Mouse (Mus musculus) natural killer cell, adult 2 months (primary cell): ENCODE measurements around the gene Olfml2a.

Experiments
- DNase-seq, 2 experiments: peaks; one replicate each; pipeline ENCODE4 v3.0.0; 2022; ENCODE audit warnings: low spot score in 2 of 2

Olfml2a gene

DNA sequence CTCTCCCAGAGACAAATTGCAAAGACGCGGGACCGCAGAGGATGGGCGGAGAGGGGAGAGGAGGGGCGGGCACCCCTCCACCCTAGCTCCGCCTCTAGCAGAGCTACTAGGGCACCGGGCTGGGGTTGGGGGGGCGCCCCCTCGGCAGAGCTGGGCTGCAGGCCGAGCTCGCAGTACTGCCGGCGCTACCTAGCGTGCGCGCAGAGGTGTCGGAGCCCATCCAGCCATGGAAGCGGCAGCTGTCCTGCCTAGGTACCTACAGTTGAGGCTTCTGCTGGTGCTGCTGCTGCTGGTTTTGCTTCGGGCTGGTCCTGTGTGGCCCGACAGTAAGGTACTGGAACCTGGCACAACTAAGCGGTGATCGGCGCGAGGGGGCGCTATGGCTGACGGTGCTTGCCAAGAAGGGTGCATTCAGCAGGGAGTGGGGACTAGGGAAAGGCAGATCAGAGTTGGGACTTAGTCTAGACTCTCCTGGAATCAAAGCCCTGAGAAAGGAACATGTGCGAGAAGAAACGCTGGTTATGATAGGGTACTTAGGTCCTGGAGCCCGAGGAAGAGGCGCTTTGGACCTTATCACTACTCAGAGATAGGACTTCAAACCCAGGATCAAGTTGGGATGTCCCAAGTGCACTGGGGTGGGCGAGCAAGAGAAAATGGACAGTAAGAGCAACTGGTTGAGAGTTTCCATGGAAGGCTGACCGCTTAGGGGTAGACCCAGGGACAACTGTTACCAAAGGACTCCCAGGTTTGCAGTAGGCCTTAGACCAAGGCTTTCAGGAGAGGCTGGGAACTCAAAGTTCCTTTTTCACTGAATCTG lies at the start of gene Olfml2a:
Olfml2a (plus strand) TSS at position 128 of the 817 bp plus-strand sequence.
- DNase-seq = peak; percentile 42 to 63

DNA sequence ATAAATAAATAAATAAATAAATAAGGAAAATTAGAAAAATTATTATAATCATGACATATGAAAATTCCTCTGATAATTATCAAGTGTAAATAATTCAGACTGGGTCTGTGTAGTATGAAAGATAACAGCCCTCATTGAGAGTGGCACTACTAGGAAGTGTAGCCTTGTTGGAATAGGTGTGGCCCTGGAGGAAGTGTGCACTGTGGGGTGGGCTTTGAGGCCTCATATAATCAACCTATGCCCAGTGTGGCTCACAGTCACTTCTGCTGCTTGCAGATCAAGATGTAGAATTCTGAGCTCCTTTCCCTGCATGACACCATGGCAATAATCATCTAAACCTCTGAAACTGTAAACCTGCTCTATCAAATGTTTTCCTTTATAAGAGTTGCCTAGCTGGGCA lies 28.9 kb upstream of the Olfml2a start:
- DNase-seq = no peak

DNA sequence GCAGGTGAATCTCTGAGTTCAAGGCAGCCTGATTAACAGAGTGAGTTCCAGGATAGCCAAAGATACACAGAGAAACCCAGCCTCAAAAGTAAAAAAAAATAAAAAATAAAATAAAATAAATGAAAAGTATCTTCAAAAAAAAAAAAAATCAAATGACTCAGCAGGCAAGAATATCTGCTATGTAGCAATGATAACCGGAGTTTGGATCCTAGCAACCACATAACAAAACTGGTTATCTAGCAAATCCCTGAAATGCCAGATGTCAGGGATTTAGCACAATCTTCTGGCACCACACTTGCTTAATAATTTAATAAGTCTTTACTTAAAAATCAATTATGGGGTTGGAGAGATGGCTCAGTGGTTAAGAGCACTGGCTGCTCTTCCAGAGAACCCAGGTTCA lies 27.5 kb upstream of the Olfml2a start:
- no peak for DNase-seq

DNA sequence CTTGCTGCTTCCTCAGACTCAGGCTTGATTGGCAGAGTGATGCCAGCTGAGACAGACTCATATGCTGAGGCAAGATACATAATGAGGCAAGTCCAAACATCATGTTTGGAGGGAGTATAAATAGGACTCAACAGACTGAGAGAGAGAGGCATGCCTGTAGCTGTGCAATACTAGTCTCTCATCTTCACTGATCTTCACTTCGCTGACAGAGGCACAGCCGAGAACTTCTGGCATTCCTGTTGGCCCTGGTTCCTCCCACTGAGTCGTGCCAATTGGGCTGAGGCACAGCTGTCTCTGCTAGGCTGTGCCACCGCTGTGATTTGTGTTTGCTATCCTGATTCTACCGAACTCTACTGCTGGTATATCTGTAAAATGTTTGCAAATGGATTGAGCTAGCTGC lies 25.7 kb upstream of the Olfml2a start:
- DNase-seq = no peak

DNA sequence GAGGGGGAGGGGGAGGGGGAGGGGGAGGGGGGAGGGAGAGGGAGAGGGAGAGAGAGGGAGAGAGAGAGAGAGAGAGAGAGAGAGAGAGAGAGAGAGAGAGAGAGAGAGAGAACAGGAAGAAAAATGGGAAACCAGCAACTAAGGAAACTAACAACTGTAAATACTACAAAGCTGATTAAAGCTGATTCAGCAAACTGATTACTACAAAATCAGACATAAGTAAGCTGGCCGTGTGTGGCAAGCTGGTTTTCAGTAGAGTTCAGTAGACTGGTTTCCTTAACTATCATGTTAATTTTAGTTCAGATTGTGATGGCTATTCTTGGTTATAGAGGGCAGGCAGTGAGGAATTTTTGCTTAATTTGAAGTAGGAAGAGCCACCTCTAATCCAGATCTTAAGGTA lies 23.2 kb upstream of the Olfml2a start:
- no peak for DNase-seq

DNA sequence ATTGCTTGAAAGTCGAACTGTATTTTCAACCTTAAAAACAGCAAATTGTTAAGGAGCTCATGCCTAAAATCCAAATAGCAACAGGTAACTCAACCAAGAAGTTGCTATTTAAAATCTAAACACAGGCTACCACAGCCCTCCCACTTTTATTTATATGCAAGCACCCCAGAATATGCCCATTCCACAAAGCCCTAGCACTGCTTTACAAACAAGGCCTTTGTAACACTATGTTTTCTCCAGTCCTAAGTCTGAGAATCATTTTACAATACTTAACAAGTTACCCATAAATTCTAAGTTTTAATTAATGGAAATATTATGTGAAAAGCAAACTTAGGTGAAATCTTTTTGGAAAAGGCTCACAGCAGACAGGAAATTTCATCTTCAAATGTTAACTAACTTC lies 17.3 kb upstream of the Olfml2a start:
- no peak for DNase-seq

DNA sequence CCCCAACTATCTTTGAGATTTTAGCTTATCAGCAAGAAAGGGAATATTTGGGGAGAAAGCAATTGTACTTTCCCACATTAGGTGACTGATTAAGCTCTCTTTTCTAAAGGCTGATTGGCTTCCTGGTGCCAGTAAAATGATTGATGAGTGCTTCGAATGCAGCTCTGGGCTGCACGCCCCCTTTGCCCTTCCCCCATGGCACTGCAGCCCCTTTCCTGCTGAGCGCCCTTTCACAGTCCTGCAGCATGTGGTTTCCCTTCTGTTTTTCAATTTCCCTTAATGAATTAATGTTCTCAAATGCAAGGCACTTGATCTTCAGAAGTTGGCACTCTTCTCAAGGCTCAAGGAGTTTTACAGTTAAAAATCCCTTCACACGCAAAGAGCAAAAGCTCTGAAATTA lies 16.8 kb upstream of the Olfml2a start:
- no peak for DNase-seq

DNA sequence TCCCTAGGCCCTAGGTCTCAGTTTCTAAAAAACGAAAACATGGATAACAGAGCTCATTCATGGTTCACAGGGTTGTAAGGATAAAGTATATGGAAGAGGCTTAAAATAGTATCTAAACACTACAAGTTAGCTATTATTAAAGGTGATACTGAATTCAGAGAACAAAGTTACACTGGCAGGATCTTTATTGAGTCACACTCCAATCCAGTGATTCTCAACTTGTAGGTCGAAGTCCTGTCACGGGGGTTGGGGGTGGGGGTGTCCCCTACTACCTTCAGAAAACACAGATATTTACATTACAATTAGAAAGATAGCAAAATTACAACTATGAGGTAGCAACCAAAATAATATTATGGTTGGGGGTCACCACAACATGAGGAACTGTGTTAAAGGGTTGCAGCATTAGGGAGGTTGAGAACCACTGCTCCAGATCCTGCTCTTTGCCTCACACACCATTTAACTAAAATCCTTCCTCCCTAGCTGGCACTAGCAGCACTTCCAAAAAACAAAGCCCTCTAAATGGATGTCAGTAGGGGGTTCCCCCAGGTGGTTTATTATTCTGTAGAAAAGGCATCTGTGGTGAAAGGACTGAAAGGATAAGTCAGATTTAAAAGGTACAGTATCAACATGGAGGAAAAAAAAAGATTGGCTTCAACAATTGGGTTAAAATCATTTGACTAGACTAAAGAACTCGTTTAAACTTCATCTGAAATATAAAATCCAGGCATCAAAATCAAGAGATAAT lies 14.7 kb upstream of the Olfml2a start:
- DNase-seq = no peak

DNA sequence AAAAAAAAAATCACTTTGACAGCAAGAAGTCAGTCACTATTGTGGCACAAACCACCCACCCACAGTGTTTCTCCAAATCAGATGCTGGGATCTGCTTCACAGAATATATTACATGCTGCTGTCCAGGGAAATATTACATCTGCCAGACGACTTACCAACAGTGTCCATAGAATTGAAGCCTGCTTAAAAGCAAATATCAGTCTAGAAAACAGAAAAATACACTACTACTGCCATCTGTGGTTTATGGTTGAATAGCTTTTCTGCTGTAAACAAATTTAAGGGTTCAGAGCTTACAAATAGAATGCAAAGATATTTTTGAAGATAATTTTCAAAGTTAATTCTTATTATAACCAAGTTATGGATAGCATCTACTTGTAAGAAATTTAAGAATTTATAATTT lies 10.4 kb upstream of the Olfml2a start:
- DNase-seq = no peak

DNA sequence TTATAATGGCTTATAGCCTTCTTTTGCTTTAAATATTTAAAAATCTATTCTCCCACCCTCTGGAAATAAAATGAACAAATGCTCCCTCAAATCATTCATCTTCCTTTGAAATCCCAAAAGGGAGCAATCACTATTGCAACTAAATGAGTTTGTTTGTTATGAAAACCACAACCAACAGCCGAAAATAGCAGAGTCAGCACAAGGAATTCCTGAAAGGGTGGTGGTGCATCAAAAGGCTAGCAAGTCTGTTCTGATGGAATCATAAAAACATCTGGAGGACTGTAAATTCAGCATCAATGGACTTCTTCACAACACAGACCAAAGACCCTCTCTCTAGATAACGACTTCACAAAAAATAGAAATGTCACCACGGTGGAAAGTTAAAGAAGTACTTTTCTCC lies 8.3 kb upstream of the Olfml2a start:
- no peak for DNase-seq

DNA sequence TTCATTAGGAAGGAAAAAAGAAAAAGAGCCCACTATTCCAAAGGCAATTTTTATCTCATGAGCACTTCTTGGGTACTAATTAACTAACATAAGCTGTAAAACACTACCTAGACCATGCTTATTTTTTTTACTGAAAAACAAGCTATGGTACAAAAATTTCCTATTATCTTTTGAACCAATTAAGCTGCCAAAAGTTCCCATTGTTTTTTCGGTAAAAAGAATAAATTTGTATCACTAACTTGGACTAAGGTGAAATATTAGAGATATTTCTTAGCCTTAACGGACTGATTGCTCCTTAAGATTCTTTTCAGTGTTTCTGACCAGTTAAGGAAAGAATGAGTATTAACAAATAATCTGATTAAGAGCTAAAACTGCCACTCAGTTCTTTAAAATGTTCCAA lies 7.9 kb upstream of the Olfml2a start:
- no peak for DNase-seq

DNA sequence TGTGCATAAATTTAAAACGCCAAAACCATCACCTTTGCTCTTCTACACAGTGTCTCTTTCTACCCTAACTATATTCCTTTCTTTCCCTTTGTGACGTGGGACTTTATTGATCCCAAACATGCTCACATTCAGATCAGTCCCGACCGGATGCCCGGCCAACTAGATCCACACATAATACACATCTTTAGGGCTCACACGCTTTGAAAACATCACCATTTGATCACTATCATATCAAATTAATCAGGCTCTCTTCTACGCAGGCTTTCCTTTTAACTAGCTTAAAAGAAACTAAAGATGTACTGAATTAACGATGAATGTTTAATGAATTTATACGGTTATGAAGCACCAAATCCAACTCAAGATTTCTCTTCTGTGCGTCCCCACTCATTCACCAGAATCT lies 7.2 kb upstream of the Olfml2a start:
- DNase-seq = no peak

DNA sequence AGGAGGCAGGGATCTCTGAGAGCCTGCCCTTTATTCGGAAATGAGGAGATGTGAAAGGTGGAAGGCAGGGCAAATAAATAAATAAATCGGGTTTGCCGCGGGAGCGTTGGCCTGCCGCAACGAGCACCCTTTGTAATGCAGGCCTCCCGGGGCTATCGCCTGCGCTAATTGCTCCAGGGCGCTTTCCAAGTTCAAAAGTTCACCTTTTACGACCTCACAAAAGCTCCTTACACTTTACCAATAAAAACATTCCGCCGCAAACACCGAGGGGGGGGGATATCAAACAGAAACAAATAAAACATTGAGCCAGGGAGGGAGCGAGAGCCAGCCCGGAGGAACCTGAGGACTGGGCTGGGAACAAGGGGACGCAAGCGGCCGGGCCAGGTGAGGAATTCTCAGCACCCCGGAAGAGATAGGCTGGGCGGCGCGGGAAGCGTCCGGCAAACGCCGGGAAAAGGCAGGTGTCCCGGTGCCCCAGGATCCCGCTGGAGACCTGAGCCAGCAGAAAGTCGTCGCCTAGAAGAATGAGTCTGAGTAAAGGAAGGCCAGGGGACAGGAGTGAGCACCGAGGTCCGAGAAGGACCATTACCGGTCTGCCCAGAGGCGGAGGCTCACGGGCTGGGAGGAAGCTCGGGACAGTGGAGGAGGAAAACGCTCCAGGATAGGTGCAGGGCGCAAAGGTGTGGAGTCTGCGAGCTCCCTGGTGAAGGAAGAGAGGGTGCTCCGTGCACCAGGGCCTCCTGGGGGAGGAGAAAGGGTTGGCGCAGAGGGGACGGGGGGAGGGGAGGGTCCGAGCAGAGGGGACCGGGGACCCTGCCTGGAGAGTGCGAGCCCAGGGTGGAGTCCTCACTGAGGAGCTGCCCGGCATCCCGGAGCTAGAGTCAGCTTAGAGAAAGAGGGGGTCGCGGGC lies 6.4 kb upstream of the Olfml2a start:
- DNase-seq = no peak

DNA sequence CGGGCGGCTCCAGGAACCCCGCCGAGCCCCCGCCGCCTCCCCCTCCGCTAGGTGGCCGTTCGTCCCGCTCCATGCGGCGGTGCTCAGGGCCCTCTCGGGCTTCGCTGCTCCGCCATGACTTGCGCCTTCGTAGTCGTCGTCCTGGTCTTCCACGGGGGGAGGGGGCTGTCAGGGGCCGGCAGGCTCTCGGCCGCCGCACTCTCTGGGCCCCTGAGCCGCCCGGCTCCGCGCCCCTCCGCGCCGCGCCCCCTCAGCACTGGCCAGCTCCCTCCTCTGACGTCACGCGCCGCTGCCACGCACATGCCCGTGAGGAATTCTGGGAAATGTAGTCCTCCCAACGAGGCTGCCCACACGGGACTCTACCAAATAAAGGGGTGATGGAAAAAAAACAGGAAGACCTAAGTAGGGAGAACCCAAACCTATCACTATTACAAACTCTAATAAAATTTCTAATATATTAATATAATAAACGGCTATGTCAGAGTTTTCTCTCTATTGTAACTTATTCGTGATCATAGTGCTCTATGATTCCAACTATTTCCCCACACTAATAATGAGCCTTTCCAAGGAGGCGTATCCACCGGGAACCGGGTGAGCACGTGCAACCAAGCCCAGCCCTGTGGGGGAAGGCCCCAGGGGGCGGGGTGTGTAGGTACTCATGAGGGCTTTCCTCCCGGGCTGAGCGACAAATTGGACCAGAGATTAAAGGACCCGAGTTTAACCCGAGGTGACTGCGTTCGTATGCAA lies 5.5 kb upstream of the Olfml2a start:
- peak; percentile 91 to 94 for DNase-seq

DNA sequence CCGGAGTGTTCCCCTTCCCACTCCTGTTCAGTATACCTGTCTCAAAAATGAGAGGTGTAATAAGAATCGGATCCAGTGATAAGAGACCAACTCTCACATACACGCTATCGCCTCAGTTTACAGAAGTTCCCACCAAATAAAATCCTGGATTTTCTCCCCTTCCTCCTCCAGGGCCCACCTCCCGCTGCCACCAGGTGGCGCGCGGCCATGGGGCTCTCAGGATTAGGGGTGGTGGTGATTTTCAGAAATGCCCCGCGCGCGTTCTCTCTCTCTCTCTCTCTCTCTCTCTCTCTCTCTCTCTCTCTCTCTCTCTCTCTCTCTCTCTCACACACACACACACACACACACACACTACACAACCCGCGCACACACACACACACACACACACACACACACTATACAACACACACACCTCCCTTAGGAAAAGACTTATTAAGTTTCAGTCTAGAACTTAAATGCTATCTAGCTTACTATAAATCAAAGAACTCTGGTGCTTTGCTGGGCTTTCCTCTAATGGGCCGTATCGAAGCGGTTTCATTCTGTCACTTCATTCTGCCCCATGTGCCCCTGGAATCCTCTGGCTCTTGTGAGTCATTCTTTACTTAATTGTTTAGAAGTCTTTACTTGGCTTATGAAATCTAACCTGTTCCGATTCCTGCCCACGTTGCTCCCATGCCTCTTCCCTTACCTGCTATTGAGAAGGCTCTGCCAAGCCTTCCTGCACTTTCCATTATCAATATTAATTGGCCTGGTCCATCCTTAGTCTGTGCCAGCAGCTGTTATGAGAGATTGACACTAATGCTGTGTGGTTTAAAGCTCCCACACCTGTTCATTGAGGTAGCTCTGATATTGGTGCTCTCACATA lies 4.4 kb upstream of the Olfml2a start, which contains the start of gene Nr6a1:
Nr6a1 (minus strand) TSS at position 574 of the 865 bp plus-strand sequence.
- DNase-seq = peak; percentile 47 to 64

DNA sequence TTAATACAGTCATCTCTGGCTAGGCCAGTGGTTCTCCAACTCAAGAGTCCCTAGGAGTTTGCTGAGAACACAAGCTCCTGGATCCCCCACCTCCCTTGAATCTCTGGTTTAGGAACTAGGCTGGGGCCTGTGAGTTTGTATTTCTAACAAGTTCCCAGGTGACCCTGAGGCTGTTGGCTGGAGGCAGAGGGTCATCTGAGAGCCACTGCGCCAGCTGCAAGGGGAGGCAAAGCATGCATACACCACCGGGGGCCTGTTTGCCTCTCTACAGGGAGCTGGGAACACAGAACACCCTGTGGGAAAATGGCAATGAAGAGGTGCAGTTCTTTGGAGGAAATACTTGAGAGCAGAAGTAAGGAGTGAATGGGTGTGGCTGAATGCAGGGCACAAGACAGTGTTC lies 1.5 kb upstream of the Olfml2a start:
- no peak for DNase-seq

DNA sequence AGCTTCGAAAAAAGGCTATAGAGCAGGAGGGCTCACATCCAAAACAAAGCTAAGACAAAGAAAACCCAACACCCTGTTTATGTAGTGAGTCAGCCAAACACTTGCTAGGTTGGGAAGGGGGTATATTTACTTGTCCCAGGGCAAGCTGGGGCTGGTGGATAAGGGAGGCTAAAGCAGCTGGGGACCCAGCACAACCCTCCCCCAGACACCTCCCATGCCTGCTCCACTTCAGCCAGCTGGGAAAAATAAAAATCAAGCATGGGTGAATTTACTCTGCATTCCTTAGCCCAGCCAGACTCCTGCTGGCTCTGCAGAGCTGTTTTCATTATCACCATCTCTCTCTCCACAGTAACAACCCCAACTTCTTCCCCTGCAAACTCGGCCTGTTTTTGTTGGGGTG lies 2.2 kb downstream of the Olfml2a start:
- DNase-seq = no peak

DNA sequence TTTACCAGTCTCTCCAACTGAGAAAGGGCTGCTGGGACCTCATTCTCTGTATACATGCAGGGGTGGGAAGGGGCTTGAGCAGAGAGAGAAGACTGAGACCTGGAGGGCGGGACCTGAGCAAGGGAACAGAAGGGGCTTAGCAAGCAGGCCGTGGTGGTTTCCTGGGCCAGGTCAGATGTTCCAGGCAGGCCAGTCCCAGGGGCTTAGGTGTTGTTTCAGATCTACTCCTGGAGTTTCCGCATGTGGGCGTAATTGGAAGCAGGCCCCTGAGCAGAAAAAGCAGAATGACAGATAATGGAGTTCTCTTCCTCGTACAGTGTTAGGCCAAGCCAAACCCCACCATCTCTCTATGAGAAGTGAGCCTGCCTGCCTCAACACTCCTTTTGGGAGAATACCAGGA lies 3.2 kb downstream of the Olfml2a start:
- no peak for DNase-seq

DNA sequence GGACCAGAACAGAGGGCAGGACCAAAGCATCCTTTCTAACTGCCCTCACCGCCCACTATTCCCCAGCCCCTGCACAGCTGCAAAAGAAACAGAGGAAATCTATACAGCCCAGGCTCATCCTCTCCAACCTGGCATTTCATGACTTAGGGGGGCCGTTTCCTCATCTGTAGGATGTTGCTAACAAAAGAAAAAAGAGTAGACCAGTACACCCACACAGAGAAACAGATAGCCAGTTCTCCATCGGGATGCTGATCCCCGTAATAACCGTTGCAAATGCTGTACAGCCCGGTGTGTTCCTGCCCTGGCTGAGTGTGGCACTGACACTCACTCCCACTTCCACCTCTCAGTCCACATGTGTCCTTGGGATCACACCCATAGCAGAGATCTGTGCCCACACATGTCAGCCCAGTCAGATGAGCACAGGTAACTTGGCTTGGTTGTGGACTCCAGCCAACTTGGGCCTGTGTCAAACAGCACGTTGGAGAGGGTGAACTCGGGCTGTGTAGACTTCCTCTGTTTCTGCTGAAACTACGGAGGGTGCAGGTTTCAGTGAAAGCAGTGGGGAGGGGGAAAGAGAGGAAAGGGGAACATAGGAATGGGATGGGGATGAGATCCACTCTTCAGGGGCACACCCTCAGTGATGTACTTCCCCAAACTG lies 5.1 kb downstream of the Olfml2a start:
- DNase-seq = no peak

DNA sequence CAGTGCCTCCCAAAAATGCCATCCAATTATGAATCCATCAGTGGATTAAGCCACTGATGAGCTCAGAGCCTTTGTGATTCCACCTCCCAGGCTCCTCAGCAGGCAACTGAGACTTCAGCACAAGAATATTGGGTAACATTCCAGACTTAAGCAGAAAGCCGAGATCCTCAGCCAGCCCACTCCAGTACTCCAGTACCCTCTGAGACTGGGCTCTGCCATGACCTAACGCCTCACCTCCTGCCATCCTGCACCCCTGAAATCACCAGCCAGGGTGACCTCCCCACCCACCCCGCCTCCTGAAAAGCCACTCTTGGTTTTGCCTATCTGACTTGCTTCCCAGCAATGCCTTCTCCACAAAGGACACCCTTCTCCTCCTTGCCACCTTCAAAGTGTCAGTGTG lies 5.6 kb downstream of the Olfml2a start:
- DNase-seq = no peak
